Mouse (Mus musculus): ENCODE results near the gene Nfib. TPM values are rescaled to one million over a fixed set of nuclear protein-coding genes. Genes with fewer than 3 reads are reported as not detected.

The Nfib gene
- polyA plus RNA-seq, 1 experiment, result 44.3 TPM

DNA sequence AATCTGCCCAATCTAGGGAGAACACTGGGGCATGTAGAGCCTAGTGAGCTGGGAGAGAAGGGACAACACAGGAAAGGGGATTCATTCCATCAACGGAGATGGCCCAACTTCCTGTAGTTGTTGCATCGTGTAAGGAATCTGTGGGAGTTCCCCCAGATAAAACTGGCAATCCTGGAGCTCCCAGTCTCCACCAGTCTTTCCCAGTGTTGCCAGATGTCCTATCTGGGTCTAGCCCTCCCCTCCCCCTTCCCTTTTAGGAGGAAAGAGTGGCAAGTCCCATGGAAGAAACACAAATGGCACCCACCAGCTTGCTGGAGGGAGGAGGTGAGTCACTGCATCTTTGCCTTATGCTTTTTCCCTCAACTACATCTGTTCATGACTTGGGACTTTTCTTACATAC lies 417.4 kb downstream of the Nfib start:
- no peak overlapping the region for H3K4me3 ChIP-seq (replicated peaks; ENCODE audit: insufficient read depth, low read depth, low read length)
- H3K27ac ChIP-seq (ENCODE audit: insufficient read depth, low read length), result no peak overlapping the region
- peaks cover under 1% of the 10 kb centered on the region; the same call in 1 of the 2 replicates for H3K4me1 ChIP-seq (ENCODE audit: control insufficient read depth, insufficient read depth, low read length)
- no peak for DNase-seq
- 68% methylated on average over 2 of the region's 2 CpGs for WGBS
- no peaks in the 10 kb centered on the region for H3K27me3 ChIP-seq (ENCODE audit: control insufficient read depth, insufficient read depth, low read length)
- TF ChIP-seq CTCF (IDR thresholded peaks at IDR 0.05; ENCODE audit: borderline replicate concordance, insufficient read depth, low read depth, low read length) (no peak), POLR2A (IDR thresholded peaks at IDR 0.05; ENCODE audit: borderline replicate concordance, insufficient read depth, low read length) (no peak)

- Histone ChIP-seq H3K4me1 (ENCODE audit: control insufficient read depth, insufficient read depth, low read length) (no peaks in the 10 kb centered on the region), H3K4me3 (replicated peaks; ENCODE audit: insufficient read depth, low read depth, low read length) (no peak overlapping the region), H3K27me3 (ENCODE audit: control insufficient read depth, insufficient read depth, low read length) (no peaks in the 10 kb centered on the region), H3K27ac (ENCODE audit: insufficient read depth, low read length) (no peak overlapping the region)
- DNase-seq, result no peak
- TF ChIP-seq CTCF (IDR thresholded peaks at IDR 0.05; ENCODE audit: borderline replicate concordance, insufficient read depth, low read depth, low read length) (no peak), POLR2A (IDR thresholded peaks at IDR 0.05; ENCODE audit: borderline replicate concordance, insufficient read depth, low read length) (no peak)
- 87% methylated on average over 2 of the region's 2 CpGs for WGBS
These were observed 418.1 kb downstream of the Nfib start for GRCm38 (mm10) chr4:82287454-82287853.

GRCm38 (mm10) chr4:82286931-82287330 lies 418.6 kb downstream of the Nfib start:
- 63% methylated on average over 2 of the region's 2 CpGs for WGBS
- H3K27ac ChIP-seq (ENCODE audit: insufficient read depth, low read length), result no peak overlapping the region
- H3K27me3 ChIP-seq (ENCODE audit: control insufficient read depth, insufficient read depth, low read length), result no peaks in the 10 kb centered on the region
- no peak overlapping the region for H3K4me3 ChIP-seq (replicated peaks; ENCODE audit: insufficient read depth, low read depth, low read length)
- no peak for TF ChIP-seq POLR2A (IDR thresholded peaks at IDR 0.05; ENCODE audit: borderline replicate concordance, insufficient read depth, low read length)
- no peak for TF ChIP-seq CTCF (IDR thresholded peaks at IDR 0.05; ENCODE audit: borderline replicate concordance, insufficient read depth, low read depth, low read length)
- no peak for DNase-seq
- H3K4me1 ChIP-seq (ENCODE audit: control insufficient read depth, insufficient read depth, low read length), result no peaks in the 10 kb centered on the region

- DNase-seq, result no peak
- Histone ChIP-seq H3K27me3 (ENCODE audit: control insufficient read depth, insufficient read depth, low read length) (no peaks in the 10 kb centered on the region), H3K4me3 (replicated peaks; ENCODE audit: insufficient read depth, low read depth, low read length) (no peak overlapping the region), H3K27ac (ENCODE audit: insufficient read depth, low read length) (no peak overlapping the region), H3K4me1 (ENCODE audit: control insufficient read depth, insufficient read depth, low read length) (no peaks in the 10 kb centered on the region)
- TF ChIP-seq POLR2A (IDR thresholded peaks at IDR 0.05; ENCODE audit: borderline replicate concordance, insufficient read depth, low read length) (no peak), CTCF (IDR thresholded peaks at IDR 0.05; ENCODE audit: borderline replicate concordance, insufficient read depth, low read depth, low read length) (no peak)
- WGBS, result 85% methylated on average over 6 of the region's 6 CpGs
These were observed 422.0 kb downstream of the Nfib start for GRCm38 (mm10) chr4:82283536-82283935.

DNA sequence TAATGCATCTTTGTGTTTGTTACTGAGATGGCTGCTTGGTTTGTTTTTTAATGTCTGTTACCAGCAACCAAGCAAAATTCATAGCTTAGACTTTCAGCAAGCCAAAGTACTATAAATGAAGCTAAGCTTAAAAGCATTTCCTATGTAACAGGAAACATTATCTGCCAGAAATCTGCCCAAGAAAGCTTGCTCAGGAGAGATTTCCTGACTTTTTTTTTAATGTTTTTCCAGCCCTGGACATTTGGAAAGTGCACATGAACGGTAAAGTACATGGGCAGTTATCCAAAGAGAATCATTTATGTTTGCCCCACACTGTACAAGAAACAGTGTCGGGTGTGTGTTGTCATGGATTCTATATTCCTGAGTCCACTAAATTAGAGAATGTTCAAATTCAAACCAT lies 429.6 kb downstream of the Nfib start:
- no peak overlapping the region for H3K27ac ChIP-seq (ENCODE audit: insufficient read depth, low read length)
- 50% methylated on average over 2 of the region's 2 CpGs for WGBS
- TF ChIP-seq CTCF (IDR thresholded peaks at IDR 0.05; ENCODE audit: borderline replicate concordance, insufficient read depth, low read depth, low read length), result no peak
- H3K27me3 ChIP-seq (ENCODE audit: control insufficient read depth, insufficient read depth, low read length), result no peaks in the 10 kb centered on the region
- H3K4me1 ChIP-seq (ENCODE audit: control insufficient read depth, insufficient read depth, low read length), result no peaks in the 10 kb centered on the region
- DNase-seq, result no peak
- no peak overlapping the region for H3K4me3 ChIP-seq (replicated peaks; ENCODE audit: insufficient read depth, low read depth, low read length)

DNA sequence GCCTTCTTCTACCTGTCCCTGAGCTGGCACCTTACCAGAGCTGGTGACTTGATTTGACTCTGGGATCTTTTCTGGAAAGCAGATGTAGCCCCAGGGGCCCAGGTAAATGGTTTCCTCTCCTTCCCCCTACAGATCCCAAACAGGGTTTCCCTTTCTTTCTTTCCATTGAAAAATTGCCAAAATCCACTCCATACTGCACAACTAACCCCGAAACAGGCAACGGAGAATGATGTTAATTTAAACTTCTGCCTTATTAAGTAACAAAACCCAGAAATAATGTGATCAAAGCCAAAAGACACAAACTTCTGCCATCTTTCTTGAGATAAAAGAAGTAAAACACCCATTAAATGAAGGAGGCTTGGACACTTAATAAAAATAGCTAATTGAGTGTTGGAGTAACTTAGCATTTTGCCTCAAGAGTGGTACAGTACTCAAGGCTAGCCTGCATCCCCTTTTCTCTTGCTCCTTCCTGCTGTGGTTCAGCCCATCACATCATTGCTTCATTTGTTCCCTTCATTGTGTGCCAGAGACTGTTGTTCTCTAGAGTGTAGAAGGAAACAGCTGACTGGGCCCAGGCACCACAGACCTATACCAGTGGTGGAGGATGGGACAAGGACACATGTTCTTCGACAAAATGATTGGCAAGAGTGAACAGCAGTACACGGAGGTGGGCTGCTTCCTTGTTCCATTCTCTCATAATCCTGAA lies 432.3 kb downstream of the Nfib start:
- 87% methylated on average over 4 of the region's 4 CpGs for WGBS
- TF ChIP-seq POLR2A (IDR thresholded peaks at IDR 0.05; ENCODE audit: borderline replicate concordance, insufficient read depth, low read length), result no peak
- no peak for TF ChIP-seq CTCF (IDR thresholded peaks at IDR 0.05; ENCODE audit: borderline replicate concordance, insufficient read depth, low read depth, low read length)
- H3K4me3 ChIP-seq (replicated peaks; ENCODE audit: insufficient read depth, low read depth, low read length), result no peak overlapping the region
- no peaks in the 10 kb centered on the region for H3K4me1 ChIP-seq (ENCODE audit: control insufficient read depth, insufficient read depth, low read length)
- H3K27ac ChIP-seq (ENCODE audit: insufficient read depth, low read length), result no peak overlapping the region
- H3K27me3 ChIP-seq (ENCODE audit: control insufficient read depth, insufficient read depth, low read length), result no peaks in the 10 kb centered on the region
- no peak for DNase-seq

DNA sequence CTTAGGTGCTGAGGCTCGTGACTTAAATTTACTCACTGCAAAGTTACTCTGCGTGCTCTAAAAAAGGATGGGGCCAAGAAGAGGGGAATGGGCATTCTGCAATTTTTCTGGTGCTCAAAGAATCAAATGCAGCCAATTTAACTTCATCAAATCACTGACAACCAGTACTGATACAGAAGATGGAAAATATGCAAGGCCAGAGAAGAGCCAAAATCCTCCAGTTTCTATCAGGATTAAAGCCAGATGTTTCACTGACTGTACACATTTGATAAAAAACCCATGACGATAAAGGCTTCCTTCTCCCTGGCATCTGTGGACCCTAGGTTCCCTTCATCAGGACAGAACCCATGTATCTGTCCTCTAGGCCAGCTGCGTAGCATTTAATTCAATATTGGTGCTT lies 433.5 kb downstream of the Nfib start:
- H3K4me3 ChIP-seq (replicated peaks; ENCODE audit: insufficient read depth, low read depth, low read length), result no peak overlapping the region
- no peaks in the 10 kb centered on the region for H3K4me1 ChIP-seq (ENCODE audit: control insufficient read depth, insufficient read depth, low read length)
- TF ChIP-seq POLR2A (IDR thresholded peaks at IDR 0.05; ENCODE audit: borderline replicate concordance, insufficient read depth, low read length) (no peak), CTCF (IDR thresholded peaks at IDR 0.05; ENCODE audit: borderline replicate concordance, insufficient read depth, low read depth, low read length) (no peak)
- H3K27ac ChIP-seq (ENCODE audit: insufficient read depth, low read length), result no peak overlapping the region
- no peak for DNase-seq
- H3K27me3 ChIP-seq (ENCODE audit: control insufficient read depth, insufficient read depth, low read length), result no peaks in the 10 kb centered on the region
- 97% methylated on average over 4 of the region's 4 CpGs for WGBS

DNA sequence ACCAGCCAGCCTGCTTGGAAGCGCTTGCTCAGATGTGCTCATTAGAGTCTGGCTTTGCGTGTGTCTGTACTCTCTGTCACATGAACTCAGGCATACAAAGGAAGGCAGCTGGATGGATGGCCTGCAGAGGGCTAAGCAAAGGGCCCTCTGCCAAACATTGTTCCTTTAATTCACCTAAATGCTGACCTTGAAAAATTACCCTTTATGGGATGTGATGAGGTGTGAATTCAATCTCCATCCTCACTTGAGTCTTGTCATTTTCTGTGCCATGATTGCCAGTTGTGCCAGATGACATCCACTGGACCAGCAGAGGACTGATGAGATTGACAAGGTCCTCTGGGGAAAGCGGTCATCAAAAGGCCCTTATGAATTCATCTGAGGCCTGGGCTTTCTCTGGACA lies 434.0 kb downstream of the Nfib start:
- Histone ChIP-seq H3K27ac (ENCODE audit: insufficient read depth, low read length) (no peak overlapping the region), H3K4me1 (ENCODE audit: control insufficient read depth, insufficient read depth, low read length) (no peaks in the 10 kb centered on the region), H3K4me3 (replicated peaks; ENCODE audit: insufficient read depth, low read depth, low read length) (no peak overlapping the region), H3K27me3 (ENCODE audit: control insufficient read depth, insufficient read depth, low read length) (no peaks in the 10 kb centered on the region)
- WGBS, result 88% methylated on average over 3 of the region's 3 CpGs
- DNase-seq, result no peak
- TF ChIP-seq POLR2A (IDR thresholded peaks at IDR 0.05; ENCODE audit: borderline replicate concordance, insufficient read depth, low read length) (no peak), CTCF (IDR thresholded peaks at IDR 0.05; ENCODE audit: borderline replicate concordance, insufficient read depth, low read depth, low read length) (no peak)
